Mouse (Mus musculus) myocyte (in vitro differentiated cells): ENCODE results near the gene Pdlim3.

ENCODE experiments used
- CEBPB ChIP-seq: IDR thresholded peaks from 2 replicates; pipeline ENCODE4 v1.6.1; 2011; ENCODE audit warnings: mild to moderate bottlenecking, moderate library complexity; ENCODE audit not compliant: poor library complexity, insufficient read depth, severe bottlenecking
- E2F4 ChIP-seq: IDR thresholded peaks from one replicate; pipeline ENCODE4 v1.6.1; 2011; ENCODE audit warnings: mild to moderate bottlenecking, control low read depth, moderate library complexity; ENCODE audit not compliant: insufficient read depth
- MAX ChIP-seq: IDR thresholded peaks from one replicate; pipeline ENCODE4 v1.6.1; 2011; ENCODE audit warnings: low read depth, mild to moderate bottlenecking, control low read depth
- MYOD1 ChIP-seq, 3 experiments: IDR thresholded peaks; one replicate each; pipeline ENCODE4 v1.6.1; 2011; ENCODE audit warnings: control low read depth in 2 of 3, low read depth in 2 of 3, mild to moderate bottlenecking in 2 of 3, moderate library complexity in 1 of 3; ENCODE audit not compliant: insufficient read length in 2 of 3, control insufficient read depth in 1 of 3
- MYOG ChIP-seq, 3 experiments: IDR thresholded peaks; one replicate each; pipeline ENCODE4 v1.6.1; 2011; ENCODE audit warnings: control low read depth in 2 of 3, low read depth in 2 of 3, mild to moderate bottlenecking in 2 of 3; ENCODE audit not compliant: insufficient read length in 2 of 3, control insufficient read depth in 1 of 3, insufficient read depth in 1 of 3
- POLR2A ChIP-seq: IDR thresholded peaks from one replicate; pipeline ENCODE4 v1.6.1; 2011; ENCODE audit warnings: low read depth, mild to moderate bottlenecking, control low read depth, moderate library complexity; ENCODE audit not compliant: insufficient read length
- POLR2AphosphoS2 ChIP-seq: IDR thresholded peaks from one replicate; pipeline ENCODE4 v1.6.1; 2011; ENCODE audit warnings: low read depth, control low read depth; ENCODE audit not compliant: insufficient read length
- REST ChIP-seq: IDR thresholded peaks from one replicate; pipeline ENCODE4 v1.6.1; 2011; ENCODE audit warnings: mild to moderate bottlenecking, control low read depth, moderate library complexity; ENCODE audit not compliant: insufficient read depth, insufficient read length
- SRF ChIP-seq: IDR thresholded peaks from one replicate; pipeline ENCODE4 v1.6.1; 2011; ENCODE audit warnings: low read depth; ENCODE audit not compliant: control insufficient read depth, insufficient read length
- TCF12 ChIP-seq: IDR thresholded peaks from one replicate; pipeline ENCODE4 v1.6.1; 2011; ENCODE audit warnings: mild to moderate bottlenecking, control low read depth; ENCODE audit not compliant: poor library complexity, insufficient read depth, severe bottlenecking
- TCF3 ChIP-seq: IDR thresholded peaks from one replicate; pipeline ENCODE4 v1.6.1; 2011; ENCODE audit warnings: low read depth, control low read depth; ENCODE audit not compliant: insufficient read length
- USF1 ChIP-seq: IDR thresholded peaks from one replicate; pipeline ENCODE4 v1.6.1; 2011; ENCODE audit warnings: low read depth, mild to moderate bottlenecking, control low read depth, moderate library complexity

DNA sequence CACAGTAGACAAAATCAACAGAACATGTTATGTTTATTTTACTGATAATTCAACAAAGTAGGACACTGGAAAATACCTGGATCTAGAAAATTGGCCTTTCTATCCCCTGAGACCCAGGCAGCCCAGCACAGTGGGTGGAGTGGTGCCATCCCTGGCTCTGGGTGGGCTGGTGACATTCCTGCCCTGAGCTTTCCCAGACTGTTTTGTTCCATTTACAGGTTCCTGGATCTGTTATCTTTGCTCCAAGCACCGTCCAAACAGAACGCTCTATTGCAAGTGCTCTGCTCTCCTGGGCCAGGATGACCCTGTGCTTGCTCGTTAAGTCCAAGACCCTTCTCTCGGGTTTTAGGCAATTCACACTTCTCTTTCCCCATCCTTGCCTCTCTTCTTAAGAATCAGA is 1.5 kb upstream of the Pdlim3 start:
- TF ChIP-seq POLR2A (no peak), MAX (no peak), E2F4 (no peak), SRF (no peak), MYOD1 (IDR thresholded peaks at IDR 0.05; ENCODE audit: control insufficient read depth in 1 of 3, insufficient read length in 2 of 3, low read depth in 2 of 3) (no peak), CEBPB (no peak), USF1 (no peak), POLR2AphosphoS2 (no peak), TCF12 (no peak), MYOG (IDR thresholded peaks at IDR 0.05; ENCODE audit: control insufficient read depth in 1 of 3, insufficient read depth in 1 of 3, insufficient read length in 2 of 3, low read depth in 2 of 3) (no peak), REST (no peak), TCF3 (no peak)
